Mouse (Mus musculus): ENCODE data around the gene Gabbr2.

The Gabbr2 gene

GRCm38 (mm10) chr4:46988824-46989223, 2.8 kb downstream of the Gabbr2 start:
- no peak for DNase-seq (ENCODE audit: low read depth, low spot score)

GRCm38 (mm10) chr4:46988257-46988656, 3.4 kb downstream of the Gabbr2 start:
- no peak for DNase-seq (ENCODE audit: low read depth, low spot score)

GRCm38 (mm10) chr4:46987809-46988208, 3.9 kb downstream of the Gabbr2 start:
- DNase-seq (ENCODE audit: low read depth, low spot score), result no peak

GRCm38 (mm10) chr4:46986054-46986453, 5.6 kb downstream of the Gabbr2 start:
- DNase-seq (ENCODE audit: low read depth, low spot score), result no peak

- no peak for DNase-seq (ENCODE audit: low read depth, low spot score)
These were observed 8.8 kb downstream of the Gabbr2 start for GRCm38 (mm10) chr4:46982912-46983311.

- DNase-seq (ENCODE audit: low read depth, low spot score), result no peak
These were observed 9.6 kb downstream of the Gabbr2 start for GRCm38 (mm10) chr4:46982094-46982493.

- no peak for DNase-seq (ENCODE audit: low read depth, low spot score)
These were observed 13.3 kb downstream of the Gabbr2 start for GRCm38 (mm10) chr4:46978371-46978770.

GRCm38 (mm10) chr4:46977161-46977560, 14.5 kb downstream of the Gabbr2 start:
- no peak for DNase-seq (ENCODE audit: low read depth, low spot score)

- DNase-seq (ENCODE audit: low read depth, low spot score), result no peak
These were observed 15.0 kb downstream of the Gabbr2 start for GRCm38 (mm10) chr4:46976671-46977071.

GRCm38 (mm10) chr4:46973322-46973721, 18.4 kb downstream of the Gabbr2 start:
- DNase-seq (ENCODE audit: low read depth, low spot score), result no peak

- DNase-seq (ENCODE audit: low read depth, low spot score), result no peak
These were observed 23.7 kb downstream of the Gabbr2 start for GRCm38 (mm10) chr4:46967981-46968380.

GRCm38 (mm10) chr4:46966551-46966950, 25.1 kb downstream of the Gabbr2 start:
- DNase-seq (ENCODE audit: low read depth, low spot score), result no peak

- DNase-seq (ENCODE audit: low read depth, low spot score), result no peak
These were observed 30.3 kb downstream of the Gabbr2 start for GRCm38 (mm10) chr4:46961403-46961802.

- DNase-seq (ENCODE audit: low read depth, low spot score), result no peak
These were observed 31.5 kb downstream of the Gabbr2 start for GRCm38 (mm10) chr4:46960208-46960607.

GRCm38 (mm10) chr4:46959776-46960175, 31.9 kb downstream of the Gabbr2 start:
- DNase-seq (ENCODE audit: low read depth, low spot score), result no peak

- no peak for DNase-seq (ENCODE audit: low read depth, low spot score)
These were observed 33.7 kb downstream of the Gabbr2 start for GRCm38 (mm10) chr4:46957955-46958354.

GRCm38 (mm10) chr4:46956966-46957365, 34.7 kb downstream of the Gabbr2 start:
- DNase-seq (ENCODE audit: low read depth, low spot score), result no peak

- DNase-seq (ENCODE audit: low read depth, low spot score), result no peak
These were observed 38.7 kb downstream of the Gabbr2 start for GRCm38 (mm10) chr4:46953021-46953420.

GRCm38 (mm10) chr4:46952562-46952961, 39.1 kb downstream of the Gabbr2 start:
- DNase-seq (ENCODE audit: low read depth, low spot score), result no peak

GRCm38 (mm10) chr4:46934291-46934690, 57.4 kb downstream of the Gabbr2 start:
- DNase-seq (ENCODE audit: low read depth, low spot score), result no peak

- DNase-seq (ENCODE audit: low read depth, low spot score), result no peak
These were observed 58.1 kb downstream of the Gabbr2 start for GRCm38 (mm10) chr4:46933590-46933989.

GRCm38 (mm10) chr4:46931706-46932397, 59.8 kb downstream of the Gabbr2 start:
- DNase-seq (ENCODE audit: low read depth, low spot score), result no peak

- no peak for DNase-seq (ENCODE audit: low read depth, low spot score)
These were observed 63.6 kb downstream of the Gabbr2 start for GRCm38 (mm10) chr4:46928112-46928511.

- no peak for DNase-seq (ENCODE audit: low read depth, low spot score)
These were observed 72.5 kb downstream of the Gabbr2 start for GRCm38 (mm10) chr4:46919144-46919543.
